Mouse (Mus musculus) brain, embryonic 14.5 days (tissue): ENCODE data around the gene Tex21. TPM values are rescaled to one million over a fixed set of nuclear protein-coding genes. Genes with fewer than 3 reads are reported as not detected.

Source experiments
- DNase-seq: peaks from one replicate; pipeline ENCODE4 v3.0.0-alpha.2; 2011; ENCODE audit warnings: low read depth
- CTCF ChIP-seq: fragments of 200-500 bp; IDR thresholded peaks from 2 replicates; pipeline ENCODE4 v1.5.1; 2012; ENCODE audit warnings: inconsistent platforms, mild to moderate bottlenecking, moderate library complexity, borderline replicate concordance; ENCODE audit not compliant: insufficient read depth, insufficient read length; ENCODE audit errors: extremely low read depth
- POLR2A ChIP-seq: fragments of 200-500 bp; IDR thresholded peaks from 2 replicates; pipeline ENCODE4 v1.6.1; 2012; ENCODE audit warnings: mild to moderate bottlenecking, inconsistent platforms, borderline replicate concordance; ENCODE audit not compliant: poor library complexity, insufficient read depth, insufficient read length, severe bottlenecking; ENCODE audit errors: extremely low read depth
- polyA plus RNA-seq: library from polyadenylated mRNA; depleted of rRNA; stranded (reverse); fragments of >200 nt; gene quantifications from 2 replicates; pipeline ENCODE4 v1.2.3, GENCODE M21; 2012

The Tex21 gene
- polyA plus RNA-seq, 1 experiment = 0.04 TPM

- TF ChIP-seq CTCF (peak; percentile 54; the same call in 1 of the 2 replicates), POLR2A (no peak)
- DNase-seq = peak; percentile 88
Measured at GRCm38 (mm10) chr12:76190940-76191339, 55.6 kb downstream of the Tex21 start.

- peak; percentile 63 for DNase-seq
- TF ChIP-seq CTCF = peak; percentile 63
- no peak for TF ChIP-seq POLR2A
Measured at GRCm38 (mm10) chr12:76187849-76188248, 58.7 kb downstream of the Tex21 start.

GRCm38 (mm10) chr12:76186473-76186872 lies 60.1 kb downstream of the Tex21 start:
- DNase-seq = no peak
- TF ChIP-seq CTCF = no peak

GRCm38 (mm10) chr12:76185167-76185816 lies 61.3 kb downstream of the Tex21 start:
- TF ChIP-seq POLR2A = no peak
- TF ChIP-seq CTCF = no peak
- DNase-seq = no peak

- DNase-seq = no peak
- TF ChIP-seq CTCF (no peak), POLR2A (no peak)
Measured at GRCm38 (mm10) chr12:76184271-76184670, 62.3 kb downstream of the Tex21 start.

DNA sequence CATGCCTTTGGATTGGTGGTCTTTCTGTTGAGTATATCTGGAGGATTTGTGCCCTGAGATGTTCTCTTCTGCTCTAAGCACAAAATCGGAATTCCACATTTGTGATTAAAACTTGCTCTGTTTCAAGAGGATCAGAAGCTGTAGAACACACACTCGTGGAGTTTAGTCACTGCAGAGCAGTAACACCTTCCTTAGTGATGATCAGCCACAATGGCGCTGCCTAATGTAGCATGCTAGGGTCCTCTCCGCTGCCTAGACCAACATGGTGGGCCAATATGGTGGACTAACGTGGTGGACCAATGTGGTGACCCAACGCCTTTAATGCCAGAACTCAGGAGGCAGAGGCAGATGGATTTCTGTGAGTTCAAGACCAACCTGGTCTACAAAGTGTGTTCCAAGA lies 63.7 kb downstream of the Tex21 start:
- TF ChIP-seq CTCF (no peak), POLR2A (no peak)
- DNase-seq = no peak

DNA sequence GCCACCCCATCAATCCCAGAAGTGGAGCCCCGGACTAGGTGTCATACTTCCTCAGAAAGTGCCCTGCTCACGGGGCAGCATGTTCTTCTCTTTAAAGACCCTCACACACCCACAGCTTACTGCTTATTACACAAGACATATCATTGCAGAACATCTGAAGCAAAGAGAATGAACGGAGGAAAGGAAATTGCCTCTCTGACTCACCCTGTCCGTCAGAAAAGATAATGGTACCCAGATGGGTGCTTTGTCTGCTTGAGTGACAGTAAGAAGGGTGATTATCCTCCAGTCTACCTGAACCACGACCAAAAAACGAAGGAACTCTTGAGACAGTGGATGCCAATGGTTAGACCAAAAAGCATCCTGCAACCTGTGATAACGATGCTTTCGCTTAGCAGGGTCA lies 65.1 kb downstream of the Tex21 start:
- TF ChIP-seq CTCF (no peak), POLR2A (no peak)
- no peak for DNase-seq

- DNase-seq = no peak
- TF ChIP-seq CTCF (no peak), POLR2A (no peak)
Measured at GRCm38 (mm10) chr12:76180442-76180841, 66.1 kb downstream of the Tex21 start.

GRCm38 (mm10) chr12:76179527-76179926 lies 67.0 kb downstream of the Tex21 start:
- TF ChIP-seq POLR2A (no peak), CTCF (no peak)
- no peak for DNase-seq

DNA sequence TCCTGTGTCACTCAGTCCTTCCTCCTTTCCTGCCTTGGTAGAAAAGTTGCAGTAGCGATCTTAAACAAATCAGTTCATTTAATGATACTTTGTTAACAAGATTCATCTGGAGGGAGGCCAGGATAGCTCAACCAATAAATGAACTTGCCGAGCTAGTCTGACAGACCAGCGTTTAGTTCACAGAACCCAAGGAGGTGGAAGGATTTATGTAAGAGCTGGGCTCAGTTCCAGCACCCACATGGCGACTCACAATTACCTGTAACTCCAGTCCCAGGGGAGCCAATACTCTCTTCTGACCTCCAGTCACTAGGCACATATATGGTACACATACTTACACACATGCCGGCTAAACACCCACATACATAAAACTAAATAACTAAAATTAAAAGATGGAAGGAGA lies 67.5 kb downstream of the Tex21 start:
- peak; percentile 36 for DNase-seq
- TF ChIP-seq POLR2A (no peak), CTCF (no peak)

DNA sequence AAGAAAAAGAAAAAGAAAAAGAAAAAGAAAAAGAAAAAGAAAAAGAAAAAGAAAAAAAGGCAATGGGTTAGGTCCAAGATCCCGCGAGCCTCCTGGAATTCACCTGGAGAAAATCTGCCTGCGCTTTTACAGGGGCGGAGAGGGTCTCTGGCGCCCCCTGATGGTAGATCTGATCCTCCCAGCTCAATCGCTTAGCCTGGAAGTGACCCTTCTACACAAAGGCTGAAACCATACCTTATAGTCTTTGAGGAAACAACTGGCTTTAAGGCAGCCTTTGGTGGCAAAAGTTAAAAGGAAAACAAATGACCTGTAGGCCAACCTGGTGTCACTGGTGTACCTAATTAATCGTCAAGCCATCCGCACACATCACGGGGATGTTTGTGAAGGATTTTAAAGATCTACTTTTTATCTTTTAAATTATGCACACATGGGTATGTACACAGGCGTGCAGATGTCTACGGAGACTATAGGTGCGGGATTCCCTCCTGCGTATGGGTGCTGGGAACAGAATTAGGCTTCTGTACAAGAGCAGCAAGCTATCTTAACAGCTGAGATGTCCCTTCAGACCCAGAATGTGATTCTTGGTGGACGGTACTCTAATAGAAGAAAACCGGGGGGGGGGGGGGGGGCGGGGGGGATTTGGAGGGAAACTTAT lies 68.6 kb downstream of the Tex21 start:
- TF ChIP-seq CTCF = peak; percentile 95
- no peak for TF ChIP-seq POLR2A
- DNase-seq = peak; percentile 86

- no peak for TF ChIP-seq CTCF
- TF ChIP-seq POLR2A = no peak
- DNase-seq = peak; percentile 62
Measured at GRCm38 (mm10) chr12:76177000-76177863, 69.3 kb downstream of the Tex21 start, which contains the start of gene Esr2. Gene Esr2 (minus strand): TSS chr12:76177259.

DNA sequence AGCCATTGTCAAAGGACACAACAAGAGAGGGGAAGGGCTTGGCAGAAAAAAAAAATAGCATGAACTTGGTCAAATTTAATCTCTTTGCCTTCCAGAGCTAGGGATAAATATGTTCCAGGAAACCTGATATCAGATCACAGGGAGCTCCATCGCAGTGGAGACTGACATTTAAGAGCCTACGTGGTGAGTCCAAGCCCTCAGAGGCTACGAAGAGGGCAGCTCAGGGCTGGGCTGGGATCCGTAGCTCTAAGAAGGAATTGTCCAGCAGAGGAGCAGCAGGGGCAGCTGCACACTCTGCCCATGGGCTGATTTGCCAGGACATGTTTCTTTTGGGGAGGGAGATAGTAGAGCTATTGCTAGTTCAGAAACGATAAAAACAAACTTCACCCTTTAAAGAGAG lies 80.9 kb downstream of the Tex21 start:
- TF ChIP-seq POLR2A (no peak), CTCF (no peak)
- no peak for DNase-seq

- peak; percentile 37 for DNase-seq
Measured at GRCm38 (mm10) chr12:76152389-76152788, 94.2 kb downstream of the Tex21 start.
